Mouse (Mus musculus) cerebellum, adult 18-20 months (tissue): ENCODE measurements around the gene Osbpl5.
A peak's percentile ranks its signal among the peaks of the same experiment; 100 is the strongest.

Experiments used
- DNase-seq, 2 experiments: peaks; one replicate each; pipeline ENCODE4 v3.0.0; 2021

Gene Osbpl5

GRCm38 (mm10) chr7:143756125-143757026 lies at the start of gene Osbpl5:
Gene Osbpl5, minus strand, starts transcription at chr7:143756985.
- DNase-seq = no peak

- DNase-seq = no peak
Measured at GRCm38 (mm10) chr7:143805199-143805624, 48.4 kb upstream of the Osbpl5 start.

- DNase-seq = no peak
Measured at GRCm38 (mm10) chr7:143801195-143802065, 44.6 kb upstream of the Osbpl5 start.

- no peak for DNase-seq
Measured at GRCm38 (mm10) chr7:143800770-143801169, 44.0 kb upstream of the Osbpl5 start.

GRCm38 (mm10) chr7:143798783-143799182 lies 42.0 kb upstream of the Osbpl5 start:
- no peak for DNase-seq

- peak; percentile 30 to 33 for DNase-seq
Measured at GRCm38 (mm10) chr7:143793121-143793520, 36.3 kb upstream of the Osbpl5 start.

- DNase-seq = no peak
Measured at GRCm38 (mm10) chr7:143792336-143792985, 35.7 kb upstream of the Osbpl5 start.

GRCm38 (mm10) chr7:143783996-143784829 lies 27.4 kb upstream of the Osbpl5 start, which contains the start of gene Mrgpre:
Gene Mrgpre, minus strand, starts transcription at chr7:143784500.
- peak; percentile 49 to 50 for DNase-seq

GRCm38 (mm10) chr7:143783378-143783995 lies 26.7 kb upstream of the Osbpl5 start:
- no peak for DNase-seq

- no peak for DNase-seq
Measured at GRCm38 (mm10) chr7:143777375-143777774, 20.6 kb upstream of the Osbpl5 start.

- DNase-seq = no peak
Measured at GRCm38 (mm10) chr7:143776137-143776536, 19.4 kb upstream of the Osbpl5 start.

GRCm38 (mm10) chr7:143769461-143769860 lies 12.7 kb upstream of the Osbpl5 start:
- no peak for DNase-seq

GRCm38 (mm10) chr7:143768267-143768666 lies 11.5 kb upstream of the Osbpl5 start:
- DNase-seq = no peak

- DNase-seq = no peak
Measured at GRCm38 (mm10) chr7:143766893-143767292, 10.1 kb upstream of the Osbpl5 start, which contains the start of gene Mrgprg. Gene Mrgprg, minus strand, starts transcription at chr7:143766993.

GRCm38 (mm10) chr7:143764876-143765530 lies 8.2 kb upstream of the Osbpl5 start:
- no peak for DNase-seq

- peak; percentile 26 to 48 for DNase-seq
Measured at GRCm38 (mm10) chr7:143763794-143764193, 7.0 kb upstream of the Osbpl5 start.

- DNase-seq = peak; percentile 77 to 83
Measured at GRCm38 (mm10) chr7:143758956-143759355, 2.2 kb upstream of the Osbpl5 start.

GRCm38 (mm10) chr7:143757696-143758095 lies 911 bp upstream of the Osbpl5 start:
- no peak for DNase-seq

GRCm38 (mm10) chr7:143757027-143757390 lies 224 bp upstream of the Osbpl5 start:
- DNase-seq = peak; percentile 60 to 73

GRCm38 (mm10) chr7:143755357-143756124 lies 1.2 kb downstream of the Osbpl5 start:
- DNase-seq = peak in 1 of 2 experiments; percentile 32
